Mouse (Mus musculus): ENCODE data around the gene Parva. TPM values are rescaled to one million over a fixed set of nuclear protein-coding genes. Genes with fewer than 3 reads are reported as not detected.

Parva gene
- polyA plus RNA-seq, 1 experiment from 2014 or later: 50.4 TPM

DNA sequence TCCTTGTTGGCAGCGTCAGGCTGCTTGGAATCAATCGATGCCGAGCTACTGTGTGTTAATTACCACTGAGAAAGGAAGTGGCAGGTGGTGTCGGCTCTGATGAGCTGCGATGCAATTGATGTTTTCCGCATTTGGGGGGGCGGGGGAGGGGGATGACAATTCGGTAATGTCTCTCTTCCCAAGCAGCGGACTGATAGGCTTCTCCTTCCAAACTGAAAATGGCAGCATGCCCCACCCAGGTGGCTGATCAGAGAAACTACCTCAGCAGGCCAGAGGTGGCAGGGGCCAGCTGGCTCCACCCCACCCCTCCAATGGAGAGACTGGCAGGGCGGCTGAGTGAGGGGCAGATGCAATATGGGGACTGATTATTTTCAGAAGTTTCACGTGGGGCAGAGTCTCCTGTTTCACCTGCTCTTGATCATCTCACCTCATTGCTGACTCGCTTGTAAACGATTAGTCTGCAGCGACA, 11.2 kb upstream of the Parva start:
- Histone ChIP-seq H3K4me2 (ENCODE audit: low read depth) (no peak overlapping the region), H3K27me3 (ENCODE audit: control insufficient read depth, insufficient read depth, low read length) (no peaks in the 10 kb centered on the region), H3K9me3 (ENCODE audit: control insufficient read depth, low read length) (no peaks in the 10 kb centered on the region), H3K4me1 (ENCODE audit: control insufficient read depth, insufficient read depth, low read length) (peaks cover 3% of the 10 kb centered on the region), H3K4me3 (ENCODE audit: low read depth, low read length) (no peak overlapping the region), H3K36me3 (ENCODE audit: control insufficient read depth, insufficient read depth, low read length) (no peaks in the 10 kb centered on the region), H3K9ac (ENCODE audit: low read length) (0 out of 2 replicates have a peak overlapping the region, but pooled peaks have one; percentile 6), H3K27ac (ENCODE audit: low read depth, low read length) (no peak overlapping the region)
- WGBS: 18% methylated on average over 14 of the region's 14 CpGs
- ATAC-seq (ENCODE audit: insufficient read depth, low FRiP score, low TSS enrichment) (no peak), DNase-seq (ENCODE audit: low spot score) (peak; percentile 23)

DNA sequence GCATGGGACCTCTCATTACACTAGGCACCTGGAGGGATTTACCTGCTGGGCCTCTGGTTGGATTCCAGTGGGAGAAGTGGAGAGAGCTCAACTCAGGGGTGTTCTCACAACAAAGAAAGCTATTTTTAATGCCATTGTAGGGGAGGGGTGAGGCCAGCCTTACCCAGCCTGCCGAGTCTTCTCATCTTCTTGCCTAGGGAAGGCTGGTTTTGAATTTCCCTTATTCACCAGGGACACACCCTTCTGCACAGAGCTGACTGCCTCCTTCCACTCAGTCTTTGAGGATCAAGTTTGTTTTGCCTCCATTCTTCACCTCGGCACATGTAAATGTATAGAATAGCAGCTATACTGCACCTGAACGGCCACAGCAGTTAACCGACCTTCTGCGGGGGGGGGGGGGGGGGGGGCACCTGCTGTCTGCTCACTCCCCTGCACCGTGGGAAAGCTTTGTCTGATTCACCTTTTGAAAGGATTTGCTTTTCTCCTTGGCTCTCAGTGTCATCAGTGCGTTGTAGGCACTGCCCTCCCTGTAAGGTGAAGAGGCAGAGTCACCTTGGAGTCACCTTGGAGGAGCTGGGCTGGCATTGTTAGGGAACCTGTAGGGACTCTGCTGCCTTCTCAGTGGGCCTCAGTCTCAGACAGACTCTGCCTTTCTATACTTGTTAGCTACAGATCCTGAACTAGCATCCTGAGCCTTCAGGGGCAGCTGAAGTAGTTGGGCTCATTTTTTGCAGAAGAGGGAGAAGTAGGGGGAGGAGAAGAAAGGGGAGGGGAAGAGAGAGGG, 10.4 kb upstream of the Parva start:
- peak; percentile 21 for DNase-seq (ENCODE audit: low spot score)
- H3K27ac ChIP-seq (ENCODE audit: low read depth, low read length): no peak overlapping the region

DNA sequence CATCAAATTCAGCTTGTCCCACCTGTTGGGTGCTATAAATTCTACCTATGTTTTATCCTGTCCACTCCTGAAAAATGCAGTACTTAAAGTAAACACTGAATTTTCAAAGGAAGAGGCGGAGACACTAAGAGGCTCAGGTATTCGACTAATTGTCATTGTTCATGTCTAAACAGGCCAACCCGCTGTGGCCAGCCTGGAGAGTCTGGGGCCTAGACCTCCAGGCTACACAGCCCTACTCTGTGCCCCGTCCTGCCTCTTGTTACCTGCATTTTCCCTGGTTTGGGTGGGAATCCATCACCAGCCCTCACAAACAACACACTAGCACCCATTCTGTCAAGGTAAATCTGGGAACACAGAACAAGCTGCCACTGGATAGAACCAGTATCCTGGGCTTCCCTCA, 9.7 kb upstream of the Parva start:
- no peak overlapping the region for H3K9ac ChIP-seq (ENCODE audit: low read length)
- WGBS: 81% methylated on average over 4 of the region's 4 CpGs

More for the DNA sequence above, 10.4 kb upstream of the Parva start:
- Histone ChIP-seq H3K9me3 (ENCODE audit: control insufficient read depth, low read length) (no peaks in the 10 kb centered on the region), H3K4me1 (ENCODE audit: control insufficient read depth, insufficient read depth, low read length) (peaks cover 3% of the 10 kb centered on the region), H3K4me3 (ENCODE audit: low read depth, low read length) (no peak overlapping the region), H3K9ac (ENCODE audit: low read length) (no peak overlapping the region), H3K4me2 (ENCODE audit: low read depth) (no peak overlapping the region), H3K36me3 (ENCODE audit: control insufficient read depth, insufficient read depth, low read length) (no peaks in the 10 kb centered on the region), H3K27me3 (ENCODE audit: control insufficient read depth, insufficient read depth, low read length) (no peaks in the 10 kb centered on the region)
- WGBS: 14% methylated on average over 6 of the region's 7 CpGs
- ATAC-seq (ENCODE audit: insufficient read depth, low FRiP score, low TSS enrichment): no peak

DNA sequence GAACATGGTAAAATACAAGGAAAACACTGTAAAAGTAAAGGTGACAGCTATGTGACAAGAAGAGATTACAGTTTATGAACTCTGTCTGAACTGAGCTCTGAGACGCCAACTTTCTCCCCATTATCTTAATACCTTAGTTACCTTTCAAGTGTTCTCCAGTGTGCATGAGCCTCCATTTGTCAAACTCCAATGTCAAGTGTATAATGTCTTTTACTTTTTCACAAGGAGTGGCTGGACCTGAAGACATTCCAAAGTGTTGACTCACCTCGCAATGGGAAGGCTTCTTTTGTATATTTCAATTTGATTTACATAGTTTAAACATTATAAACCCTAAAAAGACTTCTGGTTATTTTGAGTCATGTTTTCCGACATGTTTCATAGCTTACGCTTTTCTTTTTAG, 3.9 kb upstream of the Parva start:
- no peak overlapping the region for H3K27ac ChIP-seq (ENCODE audit: low read depth, low read length)
- no peak overlapping the region for H3K4me2 ChIP-seq (ENCODE audit: low read depth)
- no peaks in the 10 kb centered on the region for H3K27me3 ChIP-seq (ENCODE audit: control insufficient read depth, insufficient read depth, low read length)
- WGBS: 87% methylated on average over 4 of the region's 4 CpGs
- no peak overlapping the region for H3K9ac ChIP-seq (ENCODE audit: low read length)
- ATAC-seq (ENCODE audit: insufficient read depth, low FRiP score, low TSS enrichment): no peak
- 0 out of 2 replicates have a peak, but pooled peaks cover 4% of the 10 kb centered on the region for H3K4me1 ChIP-seq (ENCODE audit: control insufficient read depth, insufficient read depth, low read length)
- no peaks in the 10 kb centered on the region for H3K9me3 ChIP-seq (ENCODE audit: control insufficient read depth, low read length)
- H3K4me3 ChIP-seq (ENCODE audit: low read depth, low read length): no peak overlapping the region
- DNase-seq (ENCODE audit: low spot score): no peak
- no peaks in the 10 kb centered on the region for H3K36me3 ChIP-seq (ENCODE audit: control insufficient read depth, insufficient read depth, low read length)

More for the DNA sequence above, 9.7 kb upstream of the Parva start:
- DNase-seq (ENCODE audit: low spot score) (no peak), ATAC-seq (ENCODE audit: insufficient read depth, low FRiP score, low TSS enrichment) (no peak)
- no peak overlapping the region for H3K27ac ChIP-seq (ENCODE audit: low read depth, low read length)
- no peaks in the 10 kb centered on the region for H3K9me3 ChIP-seq (ENCODE audit: control insufficient read depth, low read length)
- H3K36me3 ChIP-seq (ENCODE audit: control insufficient read depth, insufficient read depth, low read length): no peaks in the 10 kb centered on the region
- H3K27me3 ChIP-seq (ENCODE audit: control insufficient read depth, insufficient read depth, low read length): no peaks in the 10 kb centered on the region
- no peak overlapping the region for H3K4me2 ChIP-seq (ENCODE audit: low read depth)
- peaks cover 3% of the 10 kb centered on the region for H3K4me1 ChIP-seq (ENCODE audit: control insufficient read depth, insufficient read depth, low read length)
- H3K4me3 ChIP-seq (ENCODE audit: low read depth, low read length): no peak overlapping the region

DNA sequence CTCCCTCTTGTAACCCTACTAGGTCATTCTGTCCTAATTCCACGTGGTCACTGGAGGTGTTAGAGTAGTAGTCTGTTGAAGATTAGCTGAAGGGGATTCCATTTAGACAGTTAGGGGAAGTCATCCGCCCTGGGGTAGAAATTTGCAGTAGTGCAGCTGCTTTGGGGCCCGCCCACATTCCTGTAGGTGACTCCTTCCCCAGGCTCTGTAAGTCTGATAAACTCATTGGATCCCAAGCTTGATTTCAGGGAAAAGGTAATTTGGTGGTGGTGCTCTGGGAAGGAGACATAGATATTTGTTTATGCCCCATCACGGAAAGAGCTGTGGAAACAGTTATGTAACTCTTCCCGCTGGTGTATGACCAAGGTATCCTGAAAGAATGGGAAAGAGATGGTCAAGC, 494 bp upstream of the Parva start:
- ATAC-seq (ENCODE audit: insufficient read depth, low FRiP score, low TSS enrichment): no peak
- WGBS: 62% methylated on average over 5 of the region's 5 CpGs
- H3K36me3 ChIP-seq (ENCODE audit: control insufficient read depth, insufficient read depth, low read length): no peaks in the 10 kb centered on the region
- no peak for DNase-seq (ENCODE audit: low spot score)
- H3K27ac ChIP-seq (ENCODE audit: low read depth, low read length): no peak overlapping the region
- no peak overlapping the region for H3K4me3 ChIP-seq (ENCODE audit: low read depth, low read length)
- H3K9ac ChIP-seq (ENCODE audit: low read length): no peak overlapping the region; the same call in 1 of the 2 replicates
- H3K4me2 ChIP-seq (ENCODE audit: low read depth): peak overlapping the region; percentile 62; the same call in 1 of the 2 replicates
- H3K4me1 ChIP-seq (ENCODE audit: control insufficient read depth, insufficient read depth, low read length): 0 out of 2 replicates have a peak, but pooled peaks cover 7% of the 10 kb centered on the region
- H3K9me3 ChIP-seq (ENCODE audit: control insufficient read depth, low read length): 0 out of 2 replicates have a peak, but pooled peaks cover 3% of the 10 kb centered on the region
- H3K27me3 ChIP-seq (ENCODE audit: control insufficient read depth, insufficient read depth, low read length): no peaks in the 10 kb centered on the region

DNA sequence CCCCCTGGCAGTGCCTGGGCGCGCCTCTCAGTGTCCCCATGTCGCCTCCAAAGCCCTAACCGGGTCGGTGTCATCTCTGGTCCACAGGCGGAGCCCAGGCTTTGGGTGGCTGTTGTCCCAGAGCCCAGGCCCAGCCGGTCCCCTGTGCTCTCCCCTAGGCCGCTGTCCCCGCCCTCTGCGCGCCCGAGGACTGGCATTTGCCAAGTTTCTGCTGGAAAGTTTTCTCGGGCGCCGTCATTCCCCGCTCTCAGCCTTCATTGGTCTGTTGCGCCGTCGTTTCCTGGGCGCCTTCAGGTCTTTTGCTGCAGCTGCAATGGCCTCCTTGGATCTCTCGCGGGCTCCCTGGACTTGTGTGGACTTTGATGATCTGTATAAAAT, 842 bp downstream of the Parva start:
- Histone ChIP-seq H3K4me3 (ENCODE audit: low read depth, low read length) (peak overlapping the region; percentile 54), H3K4me1 (ENCODE audit: control insufficient read depth, insufficient read depth, low read length) (0 out of 2 replicates have a peak, but pooled peaks cover 7% of the 10 kb centered on the region), H3K27me3 (ENCODE audit: control insufficient read depth, insufficient read depth, low read length) (no peaks in the 10 kb centered on the region), H3K9ac (ENCODE audit: low read length) (peak overlapping the region; percentile 75), H3K27ac (ENCODE audit: low read depth, low read length) (peak overlapping the region; percentile 28), H3K9me3 (ENCODE audit: control insufficient read depth, low read length) (0 out of 2 replicates have a peak, but pooled peaks cover 3% of the 10 kb centered on the region), H3K4me2 (ENCODE audit: low read depth) (peak overlapping the region; percentile 62), H3K36me3 (ENCODE audit: control insufficient read depth, insufficient read depth, low read length) (no peaks in the 10 kb centered on the region)
- ATAC-seq (ENCODE audit: insufficient read depth, low FRiP score, low TSS enrichment) (peak; percentile 81), DNase-seq (ENCODE audit: low spot score) (peak; percentile 82)
- WGBS: under 1% methylated on average over 22 of the region's 22 CpGs

DNA sequence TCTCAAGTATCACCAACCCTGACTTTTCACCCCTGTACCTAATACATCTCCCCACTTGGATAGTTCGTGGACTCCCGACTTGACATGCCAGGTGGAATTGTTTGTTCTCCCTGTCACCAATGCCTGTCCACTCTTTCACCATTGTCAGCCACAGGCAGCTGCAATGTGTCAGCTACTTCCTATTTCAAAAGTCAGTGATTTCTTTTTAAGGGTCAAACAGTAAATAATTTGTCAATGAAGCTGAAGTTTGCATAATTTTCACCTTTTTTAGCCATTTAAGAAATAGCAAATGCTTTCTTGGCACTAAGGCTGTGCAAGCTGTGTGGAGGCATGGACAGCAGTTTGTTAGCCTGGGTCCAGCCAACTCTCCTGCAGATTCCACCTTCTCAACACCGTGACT, 12.5 kb downstream of the Parva start:
- Histone ChIP-seq H3K27ac (ENCODE audit: low read depth, low read length) (no peak overlapping the region), H3K4me3 (ENCODE audit: low read depth, low read length) (no peak overlapping the region), H3K9ac (ENCODE audit: low read length) (no peak overlapping the region), H3K4me1 (ENCODE audit: control insufficient read depth, insufficient read depth, low read length) (peaks cover 9% of the 10 kb centered on the region), H3K4me2 (ENCODE audit: low read depth) (no peak overlapping the region), H3K27me3 (ENCODE audit: control insufficient read depth, insufficient read depth, low read length) (no peaks in the 10 kb centered on the region), H3K36me3 (ENCODE audit: control insufficient read depth, insufficient read depth, low read length) (no peaks in the 10 kb centered on the region), H3K9me3 (ENCODE audit: control insufficient read depth, low read length) (no peaks in the 10 kb centered on the region)
- no peak for ATAC-seq (ENCODE audit: insufficient read depth, low FRiP score, low TSS enrichment)
- no peak for DNase-seq (ENCODE audit: low spot score)
- WGBS: 83% methylated on average over 3 of the region's 3 CpGs

DNA sequence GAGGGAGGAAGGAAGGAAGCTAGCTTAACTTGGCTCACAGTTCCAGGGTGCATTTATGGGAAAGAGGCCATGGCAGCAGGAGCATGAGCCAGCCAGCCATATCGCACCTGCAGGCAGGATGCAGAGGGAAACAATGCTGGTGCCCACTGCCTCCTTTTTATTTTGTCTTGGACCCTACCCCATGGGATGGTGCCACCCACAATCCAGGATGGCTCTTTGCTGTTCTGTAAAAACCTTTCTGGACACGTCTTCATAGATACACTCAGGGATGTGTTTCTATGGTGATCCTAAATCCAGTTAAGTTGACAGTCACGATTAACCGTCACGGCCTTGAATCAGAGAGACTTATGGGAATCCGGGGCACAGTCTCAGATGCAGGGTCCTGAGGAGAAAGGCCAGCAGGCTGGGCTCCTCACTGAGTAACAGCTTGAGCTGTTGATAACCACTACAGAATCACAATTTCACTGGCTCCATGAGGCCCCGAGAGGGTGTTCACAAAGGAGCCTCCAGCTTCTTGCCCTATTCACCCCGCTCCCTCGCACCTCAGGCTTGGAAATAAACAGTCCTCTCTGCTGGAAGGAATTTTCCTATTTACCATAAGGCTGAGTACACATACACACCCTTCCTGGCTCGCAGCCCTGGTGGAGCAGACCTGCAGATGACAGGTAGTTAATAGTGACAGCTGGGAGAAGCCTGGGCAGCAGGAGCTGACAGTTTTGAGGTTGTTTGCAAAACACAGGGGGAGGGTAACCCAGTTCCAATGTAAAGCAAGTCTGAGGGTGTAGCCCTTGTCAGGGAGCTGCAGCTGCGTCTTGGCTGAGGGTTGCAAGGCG, 17.1 kb downstream of the Parva start:
- Histone ChIP-seq H3K4me2 (ENCODE audit: low read depth) (0 out of 2 replicates have a peak overlapping the region, but pooled peaks have one; percentile 2), H3K9me3 (ENCODE audit: control insufficient read depth, low read length) (no peaks in the 10 kb centered on the region), H3K27ac (ENCODE audit: low read depth, low read length) (peak overlapping the region; percentile 58; the same call in 1 of the 2 replicates), H3K36me3 (ENCODE audit: control insufficient read depth, insufficient read depth, low read length) (no peaks in the 10 kb centered on the region), H3K4me1 (ENCODE audit: control insufficient read depth, insufficient read depth, low read length) (peaks cover 10% of the 10 kb centered on the region), H3K4me3 (ENCODE audit: low read depth, low read length) (no peak overlapping the region), H3K9ac (ENCODE audit: low read length) (no peak overlapping the region), H3K27me3 (ENCODE audit: control insufficient read depth, insufficient read depth, low read length) (no peaks in the 10 kb centered on the region)
- ATAC-seq (ENCODE audit: insufficient read depth, low FRiP score, low TSS enrichment) (peak; percentile 38; the same call in 1 of the 2 replicates), DNase-seq (ENCODE audit: low spot score) (peak; percentile 45)
- 26% methylated on average over 12 of the region's 12 CpGs for WGBS
